Mouse (Mus musculus) heart, postnatal 0 days (tissue): ENCODE results near the gene Ccdc187.
A peak's percentile ranks its signal among the peaks of the same experiment; 100 is the strongest.

Experiments used
- CTCF ChIP-seq: IDR thresholded peaks from 2 replicates; pipeline ENCODE4 v1.5.1; 2016; ENCODE audit warnings: antibody characterized with exemption, control low read depth, low read depth
- EP300 ChIP-seq: IDR thresholded peaks from 2 replicates; pipeline ENCODE4 v1.6.1; 2016; ENCODE audit warnings: antibody characterized with exemption, low read depth

DNA sequence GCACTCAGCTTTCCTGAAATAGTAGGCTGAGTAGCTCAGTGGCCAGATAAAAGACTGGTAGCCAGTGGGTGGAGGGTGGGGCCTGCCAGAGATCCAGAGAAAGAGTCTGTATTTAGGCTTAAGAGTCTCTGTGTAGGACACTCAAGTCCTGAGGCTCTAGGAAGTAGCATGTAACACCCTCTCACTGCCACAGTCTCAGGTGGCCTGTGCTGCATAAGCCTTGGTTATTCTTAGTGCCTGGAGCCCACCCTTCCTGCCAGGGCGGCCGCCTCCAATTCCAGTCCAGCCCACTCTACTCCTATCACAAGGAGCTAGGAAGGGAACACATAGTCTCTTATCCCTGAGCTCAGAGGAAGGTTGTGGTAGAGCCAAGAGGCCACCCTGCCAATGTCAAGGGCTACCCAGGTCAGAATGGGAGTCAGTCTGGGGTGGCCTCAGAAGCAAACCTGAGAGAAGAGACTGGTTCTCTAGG is 47.2 kb upstream of the Ccdc187 start:
- TF ChIP-seq EP300 (peak; percentile 42; the same call in 1 of the 2 replicates), CTCF (no peak)
